Mouse (Mus musculus) liver, embryonic 11.5 days (tissue): ENCODE data around the gene Gpr31b. TPM values are rescaled to one million over a fixed set of nuclear protein-coding genes. Genes with fewer than 3 reads are reported as not detected.
A peak's percentile ranks its signal among the peaks of the same experiment; 100 is the strongest.
"Not testable (repeated sequence)": the region's sequence is repeated elsewhere in the genome, so short reads cannot be mapped to it uniquely, and the experiment has no call there.

Experiments
- ATAC-seq: fragments of 200-750 bp; cut with Nextera tagmentation; replicated peaks from 2 replicates; pipeline ENCODE4 v1.8.0; 2017; ENCODE audit warnings: moderate number of reproducible peaks, mild to moderate bottlenecking, moderate TSS enrichment, moderate library complexity; ENCODE audit not compliant: low FRiP score
- DNase-seq: peaks from one replicate; pipeline ENCODE4 v3.0.0-alpha.2; 2017; ENCODE audit warnings: low spot score
- H3K27ac ChIP-seq: fragments of 300-500 bp; sonication (generic); 2 replicates; pipeline ENCODE4 v1.5.1; 2014; ENCODE audit warnings: mild to moderate bottlenecking, low read depth, low read length, control low read depth
- H3K27me3 ChIP-seq: fragments of 300-500 bp; sonication (generic); replicated peaks from 2 replicates; pipeline ENCODE4 v1.6.1; 2014; ENCODE audit warnings: low read length, mixed read lengths; ENCODE audit not compliant: control insufficient read depth, insufficient read depth
- H3K36me3 ChIP-seq: fragments of 300-500 bp; sonication (generic); 2 replicates; pipeline ENCODE4 v1.6.1; 2014; ENCODE audit warnings: mild to moderate bottlenecking, low read length, moderate library complexity, mixed read lengths; ENCODE audit not compliant: control insufficient read depth, insufficient read depth
- H3K4me1 ChIP-seq: fragments of 300-500 bp; sonication (generic); replicated peaks from 2 replicates; pipeline ENCODE4 v1.6.1; 2014; ENCODE audit warnings: low read length, mixed read lengths; ENCODE audit not compliant: control insufficient read depth, insufficient read depth
- H3K4me2 ChIP-seq: fragments of 300-500 bp; sonication (generic); 2 replicates; pipeline ENCODE4 v1.6.1; 2014; ENCODE audit warnings: mild to moderate bottlenecking, control low read depth, moderate library complexity
- H3K4me3 ChIP-seq: fragments of 300-500 bp; sonication (generic); 2 replicates; pipeline ENCODE4 v1.5.1; 2014; ENCODE audit warnings: low read depth, low read length, control low read depth
- H3K9ac ChIP-seq: fragments of 300-500 bp; sonication (generic); 2 replicates; pipeline ENCODE4 v1.6.1; 2014; ENCODE audit warnings: low read depth, low read length, control low read depth
- H3K9me3 ChIP-seq: fragments of 300-500 bp; sonication (generic); 2 replicates; pipeline ENCODE4 v1.6.1; 2016; ENCODE audit warnings: low read length, inconsistent platforms, mixed read lengths; ENCODE audit not compliant: control insufficient read depth
- WGBS: fragments of 180-500 bp; shearing (Covaris S2); extraction: QIAGEN DNeasy Blood & Tissue Kit; methylation state at CpG from one replicate; pipeline ENCODE4 v1.1.7; 2014; 5-methylcytosine and 5-hydroxymethylcytosine counted together
- polyA plus RNA-seq: library from polyadenylated mRNA; unstranded; fragments of >200 nt; fragmentation: Nextera tagmentation; extraction: Ambion mirVana; gene quantifications from 2 replicates; pipeline ENCODE4 v1.2.1, GENCODE M21; 2014

Gpr31b gene
- polyA plus RNA-seq, 1 experiment from 2014 or later: not detected

GRCm38 (mm10) chr17:13043846-13044673 lies 8.0 kb downstream of the Gpr31b start:
- H3K27ac ChIP-seq, H3K4me3 ChIP-seq, H3K27me3 ChIP-seq, H3K4me1 ChIP-seq, H3K9me3 ChIP-seq, H3K9ac ChIP-seq, H3K4me2 ChIP-seq, H3K36me3 ChIP-seq: not testable (repeated sequence)
- 18% methylated on average over 4 of the region's 4 CpGs for WGBS
- DNase-seq (peak; percentile 30), ATAC-seq (peak; percentile 55)

- H3K27ac ChIP-seq, H3K4me3 ChIP-seq, H3K36me3 ChIP-seq, H3K9me3 ChIP-seq, ATAC-seq, H3K4me2 ChIP-seq, H3K27me3 ChIP-seq, H3K9ac ChIP-seq, H3K4me1 ChIP-seq, DNase-seq: not testable (repeated sequence)
- 83% methylated on average over 4 of the region's 12 CpGs for WGBS
Observed at GRCm38 (mm10) chr17:13036627-13037192, 15.4 kb downstream of the Gpr31b start.

- H3K4me2 ChIP-seq: no peak overlapping the region
- 85% methylated on average over 3 of the region's 3 CpGs for WGBS
- no peaks in the 10 kb centered on the region for H3K9me3 ChIP-seq
- no peak for DNase-seq
- no peak overlapping the region for H3K9ac ChIP-seq
- peaks cover 23% of the 10 kb centered on the region for H3K36me3 ChIP-seq
- H3K4me3 ChIP-seq: no peak overlapping the region
- H3K27ac ChIP-seq: no peak overlapping the region
- no peaks in the 10 kb centered on the region for H3K27me3 ChIP-seq
- no peaks in the 10 kb centered on the region; the same call in 1 of the 2 replicates for H3K4me1 ChIP-seq
- ATAC-seq: no peak
Observed at GRCm38 (mm10) chr17:13013316-13013715, 38.8 kb downstream of the Gpr31b start.

- H3K4me3 ChIP-seq: no peak overlapping the region
- no peak overlapping the region for H3K27ac ChIP-seq
- peaks cover 16% of the 10 kb centered on the region for H3K36me3 ChIP-seq
- ATAC-seq (no peak), DNase-seq (no peak)
- no peaks in the 10 kb centered on the region for H3K9me3 ChIP-seq
- WGBS: 31% methylated on average over 3 of the region's 3 CpGs
- no peaks in the 10 kb centered on the region; the same call in 1 of the 2 replicates for H3K4me1 ChIP-seq
- H3K27me3 ChIP-seq: no peaks in the 10 kb centered on the region
- H3K4me2 ChIP-seq: no peak overlapping the region
- H3K9ac ChIP-seq: no peak overlapping the region
Observed at GRCm38 (mm10) chr17:13009887-13010286, 42.2 kb downstream of the Gpr31b start.

GRCm38 (mm10) chr17:13008528-13008927 lies 43.6 kb downstream of the Gpr31b start:
- ATAC-seq: no peak
- H3K36me3 ChIP-seq: peaks cover 8% of the 10 kb centered on the region
- peak overlapping the region; percentile 91 for H3K4me2 ChIP-seq
- H3K9ac ChIP-seq: peak overlapping the region; percentile 88
- peak overlapping the region; percentile 88; the same call in 1 of the 2 replicates for H3K27ac ChIP-seq
- H3K27me3 ChIP-seq: no peaks in the 10 kb centered on the region
- H3K4me1 ChIP-seq: no peaks in the 10 kb centered on the region; the same call in 1 of the 2 replicates
- no peaks in the 10 kb centered on the region for H3K9me3 ChIP-seq
- H3K4me3 ChIP-seq: peak overlapping the region; percentile 91
- peak; percentile 48 for DNase-seq
- 4% methylated on average over 10 of the region's 10 CpGs for WGBS

GRCm38 (mm10) chr17:13007730-13008425 lies 44.2 kb downstream of the Gpr31b start:
- Histone ChIP-seq H3K27me3 (no peaks in the 10 kb centered on the region), H3K4me2 (peak overlapping the region; percentile 91), H3K9ac (peak overlapping the region; percentile 88), H3K9me3 (no peaks in the 10 kb centered on the region), H3K27ac (peak overlapping the region; percentile 88), H3K36me3 (peaks cover 3% of the 10 kb centered on the region; the same call in 1 of the 2 replicates), H3K4me3 (peak overlapping the region; percentile 91), H3K4me1 (no peaks in the 10 kb centered on the region; the same call in 1 of the 2 replicates)
- under 1% methylated on average over 76 of the region's 76 CpGs for WGBS
- DNase-seq: peak; percentile 98
- peak; percentile 98 for ATAC-seq

- H3K27me3 ChIP-seq: no peaks in the 10 kb centered on the region
- peak overlapping the region; percentile 91 for H3K4me2 ChIP-seq
- H3K36me3 ChIP-seq: peaks cover 1% of the 10 kb centered on the region; the same call in 1 of the 2 replicates
- 57% methylated on average over 5 of the region's 5 CpGs for WGBS
- ATAC-seq (no peak), DNase-seq (no peak)
- no peaks in the 10 kb centered on the region; the same call in 1 of the 2 replicates for H3K4me1 ChIP-seq
- H3K9ac ChIP-seq: no peak overlapping the region
- no peaks in the 10 kb centered on the region for H3K9me3 ChIP-seq
- H3K4me3 ChIP-seq: peak overlapping the region; percentile 91
- H3K27ac ChIP-seq: no peak overlapping the region
Observed at GRCm38 (mm10) chr17:13006984-13007383, 45.1 kb downstream of the Gpr31b start.

- not testable (repeated sequence) for DNase-seq, H3K4me1 ChIP-seq, H3K9ac ChIP-seq, H3K9me3 ChIP-seq, H3K36me3 ChIP-seq, H3K27me3 ChIP-seq, ATAC-seq
- peak within 1 kb of the TSS; percentile 91 for H3K4me3 ChIP-seq
- 85% methylated on average over 2 of the region's 2 CpGs for WGBS
- peak within 1 kb of the TSS; percentile 91 for H3K4me2 ChIP-seq
- H3K27ac ChIP-seq: peak within 1 kb of the TSS; percentile 88; the same call in 1 of the 2 replicates
Observed at GRCm38 (mm10) chr17:13006546-13006945, 45.5 kb downstream of the Gpr31b start, which contains the start of gene Sod2. TSS of gene Sod2 (plus strand) at chr17:13006846.
